Mouse (Mus musculus): ENCODE measurements around the gene Nsg1. TPM values are rescaled to one million over a fixed set of nuclear protein-coding genes. Genes with fewer than 3 reads are reported as not detected.
A peak's percentile ranks its signal among the peaks of the same experiment; 100 is the strongest.

Gene Nsg1
- polyA plus RNA-seq, 1 experiment from 2014 or later, result 53.7 TPM

- H3K4me1 ChIP-seq (ENCODE audit: insufficient read depth, low read depth, low read length), result no peaks in the 10 kb centered on the region
- H3K9me3 ChIP-seq (ENCODE audit: low read length), result no peaks in the 10 kb centered on the region
- no peak overlapping the region for H3K9ac ChIP-seq (replicated peaks; ENCODE audit: low read depth)
- TF ChIP-seq CTCF (IDR thresholded peaks at IDR 0.05) (no peak), EP300 (IDR thresholded peaks at IDR 0.05) (no peak)
- no peak overlapping the region for H3K4me2 ChIP-seq (replicated peaks; ENCODE audit: low read depth, low read length)
- 51% methylated on average over 2 of the region's 2 CpGs for WGBS
- no peaks in the 10 kb centered on the region for H3K36me3 ChIP-seq (ENCODE audit: insufficient read depth, low read length)
- DNase-seq (ENCODE audit: low spot score) (no peak), ATAC-seq (no peak)
- H3K4me3 ChIP-seq (ENCODE audit: low read depth, low read length), result no peak overlapping the region
- H3K27me3 ChIP-seq (replicated peaks; ENCODE audit: insufficient read depth, low read length), result no peaks in the 10 kb centered on the region
- H3K27ac ChIP-seq (ENCODE audit: low read length), result no peak overlapping the region
These were observed 67.8 kb downstream of the Nsg1 start for GRCm38 (mm10) chr5:38091966-38092304.

- peak; percentile 53 for ATAC-seq
- TF ChIP-seq EP300 (IDR thresholded peaks at IDR 0.05) (no peak), CTCF (IDR thresholded peaks at IDR 0.05) (peak; percentile 82)
- Histone ChIP-seq H3K4me3 (ENCODE audit: low read depth, low read length) (no peak overlapping the region), H3K27ac (ENCODE audit: low read length) (no peak overlapping the region), H3K9me3 (ENCODE audit: low read length) (no peaks in the 10 kb centered on the region), H3K9ac (replicated peaks; ENCODE audit: low read depth) (no peak overlapping the region), H3K27me3 (replicated peaks; ENCODE audit: insufficient read depth, low read length) (no peaks in the 10 kb centered on the region), H3K4me1 (ENCODE audit: insufficient read depth, low read depth, low read length) (no peaks in the 10 kb centered on the region), H3K4me2 (replicated peaks; ENCODE audit: low read depth, low read length) (no peak overlapping the region), H3K36me3 (ENCODE audit: insufficient read depth, low read length) (no peaks in the 10 kb centered on the region)
- 52% methylated on average over 8 of the region's 8 CpGs for WGBS
- DNase-seq (ENCODE audit: low spot score), result peak; percentile 86
These were observed 68.4 kb downstream of the Nsg1 start for GRCm38 (mm10) chr5:38091046-38091965.

- H3K36me3 ChIP-seq (ENCODE audit: insufficient read depth, low read length), result no peaks in the 10 kb centered on the region
- no peaks in the 10 kb centered on the region for H3K27me3 ChIP-seq (replicated peaks; ENCODE audit: insufficient read depth, low read length)
- DNase-seq (ENCODE audit: low spot score) (no peak), ATAC-seq (no peak)
- TF ChIP-seq CTCF (IDR thresholded peaks at IDR 0.05), result no peak
- TF ChIP-seq EP300 (IDR thresholded peaks at IDR 0.05), result no peak
- no peaks in the 10 kb centered on the region for H3K9me3 ChIP-seq (ENCODE audit: low read length)
- H3K9ac ChIP-seq (replicated peaks; ENCODE audit: low read depth), result no peak overlapping the region
- WGBS, result 57% methylated on average over 3 of the region's 3 CpGs
- no peaks in the 10 kb centered on the region; the same call in 1 of the 2 replicates for H3K4me1 ChIP-seq (ENCODE audit: insufficient read depth, low read depth, low read length)
- no peak overlapping the region for H3K27ac ChIP-seq (ENCODE audit: low read length)
- H3K4me3 ChIP-seq (ENCODE audit: low read depth, low read length), result no peak overlapping the region
- H3K4me2 ChIP-seq (replicated peaks; ENCODE audit: low read depth, low read length), result no peak overlapping the region
These were observed 69.1 kb downstream of the Nsg1 start for GRCm38 (mm10) chr5:38090581-38090980.

GRCm38 (mm10) chr5:38090111-38090510 is 69.6 kb downstream of the Nsg1 start:
- H3K27me3 ChIP-seq (replicated peaks; ENCODE audit: insufficient read depth, low read length), result no peaks in the 10 kb centered on the region
- ATAC-seq (no peak), DNase-seq (ENCODE audit: low spot score) (no peak)
- 80% methylated on average over 3 of the region's 3 CpGs for WGBS
- H3K36me3 ChIP-seq (ENCODE audit: insufficient read depth, low read length), result no peaks in the 10 kb centered on the region
- no peaks in the 10 kb centered on the region for H3K9me3 ChIP-seq (ENCODE audit: low read length)
- H3K4me1 ChIP-seq (ENCODE audit: insufficient read depth, low read depth, low read length), result no peaks in the 10 kb centered on the region; the same call in 1 of the 2 replicates
- TF ChIP-seq CTCF (IDR thresholded peaks at IDR 0.05) (no peak), EP300 (IDR thresholded peaks at IDR 0.05) (no peak)
- H3K9ac ChIP-seq (replicated peaks; ENCODE audit: low read depth), result no peak overlapping the region
- H3K4me3 ChIP-seq (ENCODE audit: low read depth, low read length), result no peak overlapping the region
- H3K27ac ChIP-seq (ENCODE audit: low read length), result no peak overlapping the region
- no peak overlapping the region for H3K4me2 ChIP-seq (replicated peaks; ENCODE audit: low read depth, low read length)

Other genes with a start within 250 kb of the Nsg1 start
- gene Stx18, start 121.2 kb downstream of the Nsg1 start, polyA plus RNA-seq (2015; fragmentation: Nextera tagmentation; extraction: Ambion mirVana), result 27.9 and 29.1 TPM in 2 replicates
- gene Zbtb49, start 60.5 kb upstream of the Nsg1 start, polyA plus RNA-seq (2015; fragmentation: Nextera tagmentation; extraction: Ambion mirVana), result 6.7 and 7.4 TPM in 2 replicates
- 36.4 and 40.4 TPM in 2 replicates for gene Lyar, start 60.6 kb upstream of the Nsg1 start, polyA plus RNA-seq (2015; fragmentation: Nextera tagmentation; extraction: Ambion mirVana)
- 94.7 and 113 TPM in 2 replicates for gene Tmem128, start 100.3 kb upstream of the Nsg1 start, polyA plus RNA-seq (2015; fragmentation: Nextera tagmentation; extraction: Ambion mirVana)
- not detected in 2 replicates for gene Otop1, start 116.1 kb upstream of the Nsg1 start, polyA plus RNA-seq (2015; fragmentation: Nextera tagmentation; extraction: Ambion mirVana)
- not detected in 2 replicates for gene Drd5, start 159.5 kb upstream of the Nsg1 start, polyA plus RNA-seq (2015; fragmentation: Nextera tagmentation; extraction: Ambion mirVana)